Mouse (Mus musculus) embryo, embryonic 11.5 days (tissue): ENCODE measurements around the gene Efcab5.
A peak's percentile ranks its signal among the peaks of the same experiment; 100 is the strongest.

Experiments
- DNase-seq: peaks from one replicate; pipeline ENCODE4 v3.0.0-alpha.2; 2012; ENCODE audit warnings: low read depth, low spot score

Efcab5 gene

GRCm38 (mm10) chr11:77188868-77189267, at the start of gene Efcab5:
TSS of gene Efcab5 (minus strand) at chr11:77188968.
- DNase-seq: no peak

DNA sequence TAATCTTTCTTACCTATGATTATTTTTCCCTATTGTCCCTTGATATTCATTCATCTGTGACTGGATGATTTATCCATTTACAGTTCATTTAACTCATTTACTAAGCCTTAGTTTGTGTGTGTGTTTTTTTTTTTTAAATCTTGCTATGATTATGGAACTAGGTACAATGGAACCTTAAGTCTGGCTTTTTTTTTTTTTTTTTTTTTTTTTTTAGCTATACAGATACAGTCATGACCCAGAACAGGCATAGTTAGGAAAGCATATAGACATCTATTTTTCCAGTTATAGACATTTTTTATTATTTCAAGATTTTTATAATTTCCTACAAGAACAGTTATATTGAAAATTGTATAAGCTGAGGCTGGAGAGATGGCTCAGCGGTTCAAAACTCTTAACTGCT, 46.5 kb upstream of the Efcab5 start:
- no peak for DNase-seq

- no peak for DNase-seq
Observed at GRCm38 (mm10) chr11:77231514-77231913, 42.7 kb upstream of the Efcab5 start.

DNA sequence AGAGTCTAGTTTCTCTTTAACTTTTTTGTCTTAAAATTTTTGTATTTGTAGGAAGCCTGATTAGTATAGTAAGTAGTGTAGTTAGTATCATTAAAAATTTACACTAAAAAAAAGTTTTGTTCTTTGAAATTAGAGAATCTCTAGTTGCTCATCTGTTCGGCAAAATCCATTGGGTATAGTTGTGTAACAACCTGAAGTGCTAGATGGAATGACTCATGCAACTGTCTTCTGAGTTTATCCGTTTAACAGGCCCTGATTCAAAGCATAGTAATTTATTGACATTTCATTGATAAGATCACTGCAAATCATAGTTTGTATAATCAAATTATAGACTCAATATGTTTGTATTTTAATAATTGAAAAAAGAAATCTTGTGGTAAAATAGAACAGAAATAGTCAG, 42.0 kb upstream of the Efcab5 start:
- DNase-seq: no peak

GRCm38 (mm10) chr11:77216761-77217130, 28.0 kb upstream of the Efcab5 start:
- no peak for DNase-seq

DNA sequence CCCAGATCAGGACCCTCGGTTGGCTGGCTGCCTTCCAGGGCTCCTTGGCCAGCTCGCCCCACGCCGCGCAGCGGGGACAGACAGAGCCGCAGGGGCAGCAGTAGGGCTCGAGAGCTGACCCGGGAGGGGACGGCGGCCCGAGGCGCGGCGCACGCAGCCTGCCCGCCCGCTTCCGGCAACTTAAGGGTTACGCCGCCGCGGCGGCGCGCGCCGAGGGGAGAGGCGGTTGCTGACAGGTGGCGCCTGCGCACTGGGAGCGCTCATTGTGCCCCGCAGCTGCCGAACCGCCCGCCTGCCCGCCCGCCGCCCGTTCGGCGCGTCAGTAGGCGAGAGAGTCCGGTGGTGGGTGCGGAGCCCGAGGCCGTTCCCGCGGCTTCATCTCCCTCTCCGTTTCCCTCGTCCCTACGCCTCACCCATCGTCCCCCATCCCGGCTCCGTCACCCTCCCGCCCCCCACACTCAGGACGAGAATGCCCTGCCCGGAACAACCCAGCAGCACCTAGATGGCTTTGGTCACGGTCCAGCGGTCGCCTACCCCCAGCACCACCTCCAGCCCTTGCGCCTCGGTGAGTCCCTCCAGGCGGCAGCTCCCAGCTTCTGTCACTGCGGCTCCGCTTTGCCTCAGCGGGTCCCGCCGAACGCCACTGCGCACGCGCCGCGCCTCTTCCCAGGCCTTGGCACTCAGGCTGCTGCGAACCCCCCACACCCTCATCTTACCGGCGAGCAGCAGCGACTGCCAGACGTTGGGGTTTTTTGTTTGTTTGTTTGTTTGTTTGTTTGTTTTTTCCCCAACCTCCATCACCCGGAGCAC, 27.4 kb upstream of the Efcab5 start, which contains the start of gene Ssh2:
Ssh2 (plus strand) TSS at position 337 of the 810 bp plus-strand sequence.
- peak; percentile 83 for DNase-seq

DNA sequence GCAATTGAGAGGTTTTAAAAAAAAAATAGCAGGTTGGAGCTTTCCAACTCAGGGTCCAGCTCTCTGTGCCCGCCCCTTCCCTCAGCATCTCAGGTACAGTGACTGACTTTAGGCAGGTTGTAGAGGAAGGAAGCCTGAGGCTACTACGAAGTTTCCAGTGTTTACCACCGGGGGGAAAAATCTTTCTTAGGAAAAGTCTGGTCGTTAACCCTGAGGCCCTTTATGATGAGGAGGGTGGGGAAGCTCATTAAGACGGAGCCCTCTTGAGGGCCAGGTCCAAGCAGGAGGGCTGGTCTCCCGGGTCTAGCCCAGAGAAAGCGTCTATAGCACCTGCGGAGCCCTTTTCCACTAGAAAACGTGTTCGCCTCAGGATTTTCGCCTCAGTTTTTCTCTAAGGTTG, 26.7 kb upstream of the Efcab5 start:
- no peak for DNase-seq

GRCm38 (mm10) chr11:77214755-77215154, 26.0 kb upstream of the Efcab5 start:
- DNase-seq: peak; percentile 38

DNA sequence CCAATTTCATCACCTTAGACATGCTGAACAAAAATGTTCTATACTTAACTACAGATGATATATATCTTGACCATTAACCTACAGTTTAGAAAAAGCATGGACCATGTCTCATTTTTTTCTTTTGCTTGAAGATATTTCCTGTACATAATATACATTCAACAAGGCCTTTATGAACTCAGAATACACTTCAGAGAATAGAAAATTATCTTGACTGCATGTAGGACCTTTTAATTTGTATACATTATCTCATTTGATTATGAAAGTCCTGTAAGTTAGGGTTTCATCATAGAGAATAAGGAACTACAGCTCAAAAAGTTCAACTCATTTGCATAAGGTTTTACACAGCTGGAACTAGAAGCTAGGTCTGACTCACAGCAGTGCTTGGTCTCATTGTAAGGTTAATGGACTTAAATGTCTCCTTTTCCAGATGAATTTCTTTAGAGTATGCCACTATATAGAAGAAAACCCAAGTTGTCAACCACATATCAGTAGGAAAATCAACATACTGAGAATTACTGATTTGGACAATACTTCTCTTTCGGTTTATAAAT, 25.4 kb upstream of the Efcab5 start:
- no peak for DNase-seq

- DNase-seq: no peak
Observed at GRCm38 (mm10) chr11:77200703-77201102, 11.9 kb upstream of the Efcab5 start.

- no peak for DNase-seq
Observed at GRCm38 (mm10) chr11:77199636-77200035, 10.9 kb upstream of the Efcab5 start.

- DNase-seq: no peak
Observed at GRCm38 (mm10) chr11:77196181-77197143, 7.7 kb upstream of the Efcab5 start.

DNA sequence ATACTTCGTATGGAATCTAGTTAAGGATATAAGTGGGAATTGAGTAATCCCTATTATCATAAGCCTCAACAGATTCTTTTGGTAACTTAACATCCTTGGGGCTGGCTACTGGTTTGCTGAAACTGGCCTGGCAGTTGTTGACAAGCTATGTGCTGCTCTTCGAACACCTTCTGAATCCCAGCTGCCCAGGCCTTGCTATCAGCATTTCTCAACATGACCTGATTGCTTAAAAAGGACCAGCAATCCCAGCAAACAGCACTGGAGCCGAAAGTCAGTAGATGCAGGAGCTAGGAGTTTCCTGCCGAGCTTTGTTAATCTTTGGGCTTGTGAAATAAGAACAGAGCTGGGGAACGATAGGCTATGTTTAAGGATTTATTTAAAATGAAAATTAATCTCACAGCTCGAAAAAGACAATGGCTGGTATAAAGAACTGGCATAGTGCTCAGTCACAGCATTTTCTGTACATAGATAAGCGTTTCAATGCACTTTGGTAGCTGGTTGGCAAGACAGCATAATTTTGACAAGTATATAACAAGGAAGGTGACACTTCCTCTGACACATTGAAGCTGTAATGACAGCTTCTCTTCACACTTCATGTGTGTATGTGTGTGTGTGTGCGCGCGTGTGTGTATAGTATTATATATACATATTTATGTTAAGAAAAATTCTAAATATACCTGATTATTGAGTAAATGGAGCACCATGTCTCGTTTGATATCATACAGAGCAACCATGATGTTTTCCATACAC, 6.8 kb upstream of the Efcab5 start:
- no peak for DNase-seq

GRCm38 (mm10) chr11:77194762-77195161, 6.0 kb upstream of the Efcab5 start:
- DNase-seq: no peak

- peak; percentile 14 for DNase-seq
Observed at GRCm38 (mm10) chr11:77193941-77194553, 5.3 kb upstream of the Efcab5 start.

DNA sequence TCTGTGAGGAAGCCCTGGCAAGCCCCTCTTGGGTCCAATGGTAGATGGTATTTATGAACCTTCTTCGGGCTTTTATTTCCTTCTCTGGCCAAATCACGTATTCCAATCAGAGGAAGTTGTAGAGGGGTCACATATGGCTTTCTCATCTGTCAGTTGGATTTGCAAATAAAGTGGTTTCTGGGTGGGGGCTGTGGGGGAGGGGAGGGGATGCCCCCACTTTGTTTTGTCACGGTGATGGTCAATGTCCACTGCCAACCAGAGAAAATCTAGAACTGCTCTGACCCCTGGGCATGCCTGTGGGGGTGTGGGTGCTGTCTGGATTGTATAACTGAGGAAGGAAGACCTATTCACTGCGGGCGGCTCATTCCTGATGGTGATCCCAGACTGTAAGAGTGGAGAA, 4.6 kb upstream of the Efcab5 start:
- DNase-seq: no peak

GRCm38 (mm10) chr11:77184926-77185325, 3.8 kb downstream of the Efcab5 start:
- no peak for DNase-seq

DNA sequence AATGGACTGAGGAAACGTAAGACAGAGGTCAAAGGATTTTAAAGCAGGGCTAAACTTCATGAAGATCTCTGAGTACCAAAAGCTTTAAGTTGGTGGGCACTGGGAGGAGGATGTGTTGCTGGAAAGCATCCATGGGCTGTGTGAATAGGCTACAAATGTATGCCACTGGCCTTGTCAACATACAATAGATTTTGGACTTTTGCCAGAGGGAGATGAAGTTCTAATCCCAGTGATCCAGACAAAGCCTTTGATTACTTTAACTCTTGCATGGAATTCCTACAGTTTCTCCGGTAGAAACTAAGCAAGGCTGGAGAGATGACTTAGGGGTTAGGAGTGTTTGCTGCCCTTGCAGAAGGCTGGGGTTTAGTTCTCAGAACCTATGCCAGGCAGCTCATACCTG, 6.2 kb downstream of the Efcab5 start:
- DNase-seq: no peak

DNA sequence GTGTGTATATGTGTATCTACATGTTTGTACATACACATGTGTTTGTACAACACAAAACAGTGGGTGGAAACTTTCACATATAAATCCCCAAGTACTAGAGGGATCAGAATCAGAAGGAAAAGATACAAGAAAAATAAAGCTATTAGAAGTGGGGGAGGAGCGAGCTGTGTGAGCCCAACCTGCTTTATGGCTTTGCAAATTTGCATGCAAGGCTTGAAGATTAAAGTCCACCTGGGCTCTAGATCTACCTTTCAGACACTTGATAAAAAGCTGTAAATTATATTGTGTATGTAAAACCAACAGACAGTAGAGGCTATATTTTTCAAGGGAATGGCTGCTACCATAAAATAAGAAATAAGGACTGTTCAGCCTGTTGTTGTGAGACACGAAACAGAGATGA, 6.7 kb downstream of the Efcab5 start:
- DNase-seq: no peak

- no peak for DNase-seq
Observed at GRCm38 (mm10) chr11:77181528-77181927, 7.2 kb downstream of the Efcab5 start.

DNA sequence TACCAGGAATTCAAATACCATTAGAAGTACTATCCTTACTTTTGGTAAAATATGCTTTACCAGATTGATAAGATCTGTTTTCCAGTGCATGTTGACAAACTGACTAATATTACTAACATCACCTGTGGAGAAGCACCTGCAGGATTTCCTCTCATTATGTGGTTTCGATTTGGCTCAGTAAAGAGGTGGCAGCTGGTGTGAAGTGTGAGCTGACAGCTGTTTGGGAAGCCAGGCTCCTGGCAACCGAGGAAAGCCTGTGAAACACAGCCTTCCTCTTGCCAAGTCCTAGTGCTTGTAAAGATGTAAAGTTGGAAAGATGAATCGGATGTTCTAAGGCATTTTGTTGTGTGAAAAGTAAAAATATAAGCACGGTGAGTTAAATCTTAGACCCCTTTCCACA, 7.9 kb downstream of the Efcab5 start:
- no peak for DNase-seq
